Mouse (Mus musculus) myocyte (in vitro differentiated cells): ENCODE results near the gene Mbnl2.

Source experiments
- E2F4 ChIP-seq: IDR thresholded peaks from one replicate; pipeline ENCODE4 v1.6.1; 2011; ENCODE audit warnings: mild to moderate bottlenecking, control low read depth, moderate library complexity; ENCODE audit not compliant: insufficient read depth
- MAX ChIP-seq: IDR thresholded peaks from one replicate; pipeline ENCODE4 v1.6.1; 2011; ENCODE audit warnings: low read depth, mild to moderate bottlenecking, control low read depth
- POLR2A ChIP-seq: IDR thresholded peaks from one replicate; pipeline ENCODE4 v1.6.1; 2011; ENCODE audit warnings: low read depth, mild to moderate bottlenecking, control low read depth, moderate library complexity; ENCODE audit not compliant: insufficient read length
- TCF12 ChIP-seq: IDR thresholded peaks from one replicate; pipeline ENCODE4 v1.6.1; 2011; ENCODE audit warnings: mild to moderate bottlenecking, control low read depth; ENCODE audit not compliant: poor library complexity, insufficient read depth, severe bottlenecking

DNA sequence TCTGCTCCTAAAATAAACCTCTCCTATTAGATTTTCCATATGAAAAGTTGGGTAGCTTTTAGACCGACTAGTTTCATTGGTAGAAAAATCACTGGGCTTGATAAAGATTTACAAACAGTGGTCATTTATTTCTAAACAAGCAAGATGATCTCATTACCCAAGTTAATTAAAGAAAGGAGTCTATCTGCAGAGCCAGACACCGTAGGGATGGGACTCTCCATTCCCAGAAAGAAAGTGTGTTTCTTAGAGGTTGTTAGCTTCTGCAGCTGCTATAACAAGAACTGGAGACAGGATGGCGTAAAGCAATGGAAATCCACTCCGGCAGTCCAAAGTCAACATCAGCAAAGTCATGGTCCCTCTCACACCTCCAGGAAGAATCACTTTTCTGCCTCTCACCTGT, 92.1 kb downstream of the Mbnl2 start:
- no peak for TF ChIP-seq POLR2A
- TF ChIP-seq MAX = no peak
- no peak for TF ChIP-seq TCF12
- no peak for TF ChIP-seq E2F4
